Comparison of ENCODE assay signal across 8 mouse cellular contexts in genomic region chr14:73146721-73147120, GRCm38 (mm10).
"Had no signal": no experiment of that assay in that cellular context is flagged by ENCODE, and none has a peak within 500 bp of the region (broad histone marks: within the 10 kb centered on the region; RNA-seq: fewer than 3 reads in every experiment).

No protein-coding gene starts in this region.

- DNase-seq: kidney, postnatal 36 days; layer of hippocampus, adult 9-11 months; layer of hippocampus, postnatal 36 days; lung, embryonic 14.5 days; lung, postnatal 14 days; thymus, postnatal 4 days had no signal

- ATAC-seq: liver, embryonic 12.5 days; midbrain, embryonic 13.5 days had no signal
